Mouse (Mus musculus) ES-Bruce4 (cell line): ENCODE measurements around the gene Igsf8. TPM values are rescaled to one million over a fixed set of nuclear protein-coding genes. Genes with fewer than 3 reads are reported as not detected.
A peak's percentile ranks its signal among the peaks of the same experiment; 100 is the strongest.

Experiments
- H3K27ac ChIP-seq: 2 replicates; pipeline ENCODE4 v1.5.1; 2012; ENCODE audit warnings: low read length, inconsistent platforms; ENCODE audit not compliant: insufficient read depth
- H3K27me3 ChIP-seq: 2 replicates; pipeline ENCODE4 v1.6.1; 2012; ENCODE audit warnings: mild to moderate bottlenecking, low read length, inconsistent platforms; ENCODE audit not compliant: control insufficient read depth, poor library complexity, insufficient read depth, severe bottlenecking
- H3K36me3 ChIP-seq: 2 replicates; pipeline ENCODE4 v1.6.1; 2012; ENCODE audit warnings: inconsistent platforms, mild to moderate bottlenecking, low read length, moderate library complexity; ENCODE audit not compliant: control insufficient read depth, poor library complexity, insufficient read depth, severe bottlenecking
- H3K4me1 ChIP-seq: one replicate; pipeline ENCODE4 v1.8.1; 2011; ENCODE audit warnings: low read length; ENCODE audit not compliant: control insufficient read depth, insufficient read depth
- H3K4me3 ChIP-seq: 2 replicates; pipeline ENCODE4 v1.5.1; 2011; ENCODE audit warnings: low read depth, mild to moderate bottlenecking, low read length
- H3K9ac ChIP-seq: 2 replicates; pipeline ENCODE4 v1.6.1; 2012; ENCODE audit warnings: low read depth, mild to moderate bottlenecking, inconsistent platforms; ENCODE audit not compliant: poor library complexity, severe bottlenecking
- H3K9me3 ChIP-seq: replicated peaks from 2 replicates; pipeline ENCODE4 v1.6.1; 2012; ENCODE audit warnings: mild to moderate bottlenecking, low read length, inconsistent platforms; ENCODE audit not compliant: control insufficient read depth, poor library complexity, insufficient read depth, severe bottlenecking
- CTCF ChIP-seq: IDR thresholded peaks from one replicate; pipeline ENCODE4 v1.8.1; 2011; ENCODE audit warnings: low read depth, low read length
- EP300 ChIP-seq: IDR thresholded peaks from 2 replicates; pipeline ENCODE4 v1.6.1; 2011; ENCODE audit warnings: low read depth, low read length; ENCODE audit not compliant: insufficient read depth
- POLR2A ChIP-seq: IDR thresholded peaks from one replicate; pipeline ENCODE4 v1.8.1; 2011; ENCODE audit warnings: low read length; ENCODE audit not compliant: insufficient read depth
- polyA plus RNA-seq: library from polyadenylated mRNA; stranded (reverse); fragments of >200 nt; gene quantifications from 2 replicates; pipeline ENCODE4 v1.2.4, GENCODE M21; 2011; ENCODE audit warnings: low read depth; ENCODE audit not compliant: missing spikeins, insufficient read depth, insufficient read length

Igsf8 gene
- polyA plus RNA-seq, 1 experiment, result 35.4 TPM

GRCm38 (mm10) chr1:172314911-172315310, 53.5 kb downstream of the Igsf8 start:
- Histone ChIP-seq H3K4me1 (peaks cover 7% of the 10 kb centered on the region), H3K27ac (no peak overlapping the region), H3K27me3 (no peaks in the 10 kb centered on the region), H3K36me3 (no peaks in the 10 kb centered on the region), H3K9ac (no peak overlapping the region), H3K4me3 (no peak overlapping the region), H3K9me3 (no peaks in the 10 kb centered on the region)
- TF ChIP-seq CTCF (no peak), EP300 (peak; percentile 71)

- Histone ChIP-seq H3K4me1 (peaks cover 7% of the 10 kb centered on the region), H3K9me3 (no peaks in the 10 kb centered on the region), H3K36me3 (no peaks in the 10 kb centered on the region), H3K27me3 (no peaks in the 10 kb centered on the region), H3K9ac (peak overlapping the region; percentile 5; the same call in 1 of the 2 replicates), H3K27ac (no peak overlapping the region), H3K4me3 (peak overlapping the region; percentile 2)
- TF ChIP-seq EP300, result no peak
- no peak for TF ChIP-seq POLR2A
- no peak for TF ChIP-seq CTCF
Observed at GRCm38 (mm10) chr1:172317431-172317830, 56.0 kb downstream of the Igsf8 start.

GRCm38 (mm10) chr1:172317946-172318345, 56.5 kb downstream of the Igsf8 start:
- H3K4me1 ChIP-seq, result peaks cover 7% of the 10 kb centered on the region
- no peak overlapping the region for H3K4me3 ChIP-seq
- TF ChIP-seq EP300, result no peak
- TF ChIP-seq CTCF, result peak; percentile 19
- H3K9me3 ChIP-seq, result no peaks in the 10 kb centered on the region
- H3K27ac ChIP-seq, result no peak overlapping the region
- no peak overlapping the region for H3K9ac ChIP-seq
- no peaks in the 10 kb centered on the region for H3K36me3 ChIP-seq
- H3K27me3 ChIP-seq, result no peaks in the 10 kb centered on the region

- no peak for TF ChIP-seq CTCF
- Histone ChIP-seq H3K9ac (no peak overlapping the region), H3K4me3 (no peak overlapping the region), H3K27me3 (no peaks in the 10 kb centered on the region), H3K9me3 (no peaks in the 10 kb centered on the region), H3K27ac (no peak overlapping the region), H3K36me3 (no peaks in the 10 kb centered on the region), H3K4me1 (peaks cover 7% of the 10 kb centered on the region)
Observed at GRCm38 (mm10) chr1:172318424-172319035, 57.1 kb downstream of the Igsf8 start.

- H3K27me3 ChIP-seq, result no peaks in the 10 kb centered on the region
- H3K4me3 ChIP-seq, result no peak overlapping the region
- H3K27ac ChIP-seq, result no peak overlapping the region
- H3K4me1 ChIP-seq, result peaks cover 4% of the 10 kb centered on the region
- H3K9me3 ChIP-seq, result no peaks in the 10 kb centered on the region
- H3K36me3 ChIP-seq, result no peaks in the 10 kb centered on the region
- no peak overlapping the region for H3K9ac ChIP-seq
- TF ChIP-seq POLR2A, result no peak
- TF ChIP-seq EP300, result no peak
- no peak for TF ChIP-seq CTCF
Observed at GRCm38 (mm10) chr1:172319346-172319745, 57.9 kb downstream of the Igsf8 start.

- no peak overlapping the region for H3K4me3 ChIP-seq
- no peak overlapping the region for H3K9ac ChIP-seq
- no peaks in the 10 kb centered on the region for H3K9me3 ChIP-seq
- H3K36me3 ChIP-seq, result no peaks in the 10 kb centered on the region
- H3K27me3 ChIP-seq, result no peaks in the 10 kb centered on the region
- TF ChIP-seq POLR2A (no peak), CTCF (no peak), EP300 (0 out of 2 replicates have a peak, but pooled peaks have one; percentile 10)
- H3K4me1 ChIP-seq, result peaks cover 4% of the 10 kb centered on the region
- no peak overlapping the region for H3K27ac ChIP-seq
Observed at GRCm38 (mm10) chr1:172319921-172320411, 58.5 kb downstream of the Igsf8 start.
